Mouse (Mus musculus) cerebellum, postnatal 4 days (tissue): ENCODE data around the gene Casz1.

Source experiments
- DNase-seq, 2 experiments: peaks; one replicate each; pipeline ENCODE4 v3.0.0; 2022; ENCODE audit warnings: low spot score in 2 of 2, mixed read lengths in 1 of 2

Gene Casz1

DNA sequence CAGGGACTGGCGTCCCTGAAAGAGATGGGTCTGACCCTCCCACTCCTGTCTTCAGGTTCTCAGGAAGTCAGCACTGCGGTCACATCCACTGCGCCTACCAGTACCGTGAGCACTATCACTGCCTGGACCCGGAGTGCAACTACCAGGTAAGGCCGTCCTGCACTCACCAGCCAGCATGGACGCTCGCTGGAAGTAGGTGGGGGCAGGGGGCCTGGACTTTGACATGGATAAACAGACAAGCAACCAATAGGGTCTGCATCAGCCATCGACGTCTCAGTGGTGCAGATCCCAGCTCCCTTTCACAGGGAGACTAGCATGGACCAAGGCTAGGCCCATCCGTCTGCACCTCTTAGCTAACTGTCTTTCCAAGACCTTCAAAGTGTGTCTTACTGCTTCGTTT lies 131.9 kb downstream of the Casz1 start:
- DNase-seq: no peak

GRCm38 (mm10) chr4:148936727-148937126 lies 132.5 kb downstream of the Casz1 start:
- DNase-seq: no peak

DNA sequence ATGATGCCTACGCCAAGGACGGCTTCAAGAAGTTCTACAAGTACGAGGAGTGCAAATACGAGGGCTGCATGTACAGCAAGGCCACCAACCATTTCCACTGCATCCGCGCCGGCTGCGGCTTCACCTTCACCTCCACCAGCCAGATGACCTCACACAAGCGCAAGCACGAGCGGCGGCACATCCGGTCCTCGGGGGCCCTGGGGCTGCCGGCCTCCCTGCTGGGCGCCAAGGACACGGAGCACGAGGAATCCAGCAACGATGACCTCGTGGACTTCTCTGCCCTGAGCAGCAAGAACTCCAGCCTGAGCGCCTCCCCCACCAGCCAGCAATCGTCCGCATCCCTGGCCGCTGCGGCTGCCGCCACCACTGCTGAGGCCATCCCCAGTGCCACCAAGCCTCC lies 134.3 kb downstream of the Casz1 start:
- DNase-seq: no peak

DNA sequence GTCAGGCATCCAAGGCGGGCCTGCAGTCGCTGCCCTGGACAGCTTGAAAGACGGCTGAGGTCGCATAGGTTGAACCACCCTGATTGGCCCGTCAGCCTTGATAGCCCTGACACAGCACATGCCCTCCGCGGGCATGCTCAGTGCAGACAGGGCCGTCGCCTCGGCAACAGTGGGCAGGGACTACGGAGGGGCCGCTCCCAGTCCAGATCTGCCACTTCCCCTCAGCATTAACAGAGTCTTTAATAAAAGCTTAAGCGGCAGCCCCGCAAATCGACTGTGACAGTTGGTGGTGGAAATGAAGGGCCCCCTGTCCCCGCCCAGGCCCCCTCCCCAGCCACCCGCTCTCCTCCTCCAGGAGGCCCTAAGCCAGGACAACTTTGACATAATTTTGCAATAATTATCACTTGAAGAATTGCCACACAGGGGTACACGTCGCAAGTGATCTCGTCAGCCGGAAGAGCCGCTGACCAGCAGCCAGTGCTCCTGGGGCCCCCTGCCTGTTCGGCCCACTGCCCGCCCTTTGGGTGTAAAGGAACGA lies 136.5 kb downstream of the Casz1 start:
- DNase-seq: peak; percentile 45 to 64

DNA sequence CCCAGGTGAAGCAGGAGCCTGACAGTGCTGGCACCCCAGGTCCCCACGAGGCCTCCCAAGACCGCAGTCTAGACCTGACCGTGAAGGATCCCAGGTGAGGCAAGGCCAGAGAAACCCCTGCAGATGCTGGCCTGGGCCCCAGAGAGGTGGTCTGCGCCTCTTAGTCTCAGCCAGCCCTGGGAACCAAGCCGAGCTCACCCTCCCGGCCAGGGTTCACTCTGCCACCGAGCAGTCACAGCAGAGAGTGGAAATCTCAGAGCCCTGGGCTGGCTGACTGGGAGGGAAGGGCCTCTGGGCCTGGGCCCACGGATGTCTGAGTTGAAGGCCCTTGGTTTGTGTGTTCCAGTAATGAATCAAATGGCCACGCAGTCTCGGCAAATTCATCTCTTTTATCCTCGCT lies 137.1 kb downstream of the Casz1 start:
- no peak for DNase-seq

DNA sequence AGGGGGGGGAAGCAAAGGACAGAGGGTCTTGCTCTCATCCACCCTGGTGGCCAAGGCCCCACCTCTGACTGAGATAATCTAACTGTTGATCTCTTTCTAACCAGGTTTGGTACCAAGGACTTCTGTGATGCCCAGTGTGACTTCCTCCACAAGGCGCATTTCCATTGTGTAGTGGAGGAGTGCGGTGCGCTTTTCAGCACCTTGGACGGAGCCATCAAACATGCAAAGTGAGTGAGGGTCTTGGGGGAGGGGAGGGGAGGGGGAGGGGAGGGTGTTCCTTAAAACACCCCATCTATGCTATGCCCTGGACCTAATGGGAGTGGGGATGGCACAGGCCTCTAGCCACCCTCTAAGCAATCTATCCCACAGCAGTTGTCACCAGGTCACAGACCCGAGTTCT lies 138.9 kb downstream of the Casz1 start:
- no peak for DNase-seq

DNA sequence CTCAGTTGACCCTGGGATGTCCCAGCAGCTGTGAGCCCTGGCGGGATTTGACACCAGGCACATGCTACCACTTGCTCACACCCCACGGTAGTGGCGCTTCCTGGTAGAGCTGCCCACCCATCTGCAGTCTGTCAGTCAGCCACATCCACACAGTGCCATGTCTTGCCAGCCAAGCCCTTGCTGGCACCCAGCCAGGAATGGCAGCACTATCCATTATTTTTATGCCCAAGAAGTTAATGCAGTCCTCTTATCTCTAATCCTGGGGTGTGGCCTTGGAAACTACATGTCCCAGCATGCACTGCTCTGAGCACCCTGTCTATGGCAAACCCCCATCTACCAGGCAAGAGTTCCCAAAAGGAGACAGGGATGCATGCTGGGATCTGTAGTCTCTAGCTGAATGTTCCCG lies 141.2 kb downstream of the Casz1 start:
- peak in 1 of 2 experiments; percentile 39 for DNase-seq

GRCm38 (mm10) chr4:148946071-148946470 lies 141.8 kb downstream of the Casz1 start:
- DNase-seq: no peak

DNA sequence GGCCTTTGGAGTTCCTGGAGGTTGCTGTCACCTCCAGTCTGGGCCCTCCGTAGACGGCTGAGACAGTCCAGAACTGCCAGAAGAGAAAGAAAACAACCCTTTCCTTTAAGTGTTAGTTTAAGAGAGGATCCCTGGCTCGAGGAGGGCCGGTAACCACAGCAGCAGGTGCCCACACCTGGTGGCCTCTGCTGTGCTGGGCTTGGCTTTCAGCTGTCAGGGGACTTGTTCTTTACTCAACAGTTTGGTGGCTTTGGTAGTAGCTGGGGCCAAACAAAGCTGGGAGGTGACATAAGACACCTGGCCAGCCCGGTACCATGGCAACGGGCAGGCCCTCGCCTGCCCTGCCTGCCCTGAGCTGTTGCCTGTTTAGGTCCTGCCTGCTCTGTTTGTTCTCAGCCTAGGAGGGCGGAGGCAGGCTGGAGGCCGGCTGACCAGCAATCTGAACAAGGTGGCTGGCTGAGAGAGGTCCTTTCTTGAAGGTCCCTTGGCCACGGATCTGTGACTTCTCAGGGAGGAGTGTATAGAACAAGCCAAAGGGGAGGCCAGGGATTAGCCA lies 143.7 kb downstream of the Casz1 start:
- DNase-seq: no peak

GRCm38 (mm10) chr4:148950487-148950886 lies 146.3 kb downstream of the Casz1 start:
- no peak for DNase-seq

- DNase-seq: peak in 1 of 2 experiments; percentile 78
Measured at GRCm38 (mm10) chr4:148950932-148951650, 146.9 kb downstream of the Casz1 start.

DNA sequence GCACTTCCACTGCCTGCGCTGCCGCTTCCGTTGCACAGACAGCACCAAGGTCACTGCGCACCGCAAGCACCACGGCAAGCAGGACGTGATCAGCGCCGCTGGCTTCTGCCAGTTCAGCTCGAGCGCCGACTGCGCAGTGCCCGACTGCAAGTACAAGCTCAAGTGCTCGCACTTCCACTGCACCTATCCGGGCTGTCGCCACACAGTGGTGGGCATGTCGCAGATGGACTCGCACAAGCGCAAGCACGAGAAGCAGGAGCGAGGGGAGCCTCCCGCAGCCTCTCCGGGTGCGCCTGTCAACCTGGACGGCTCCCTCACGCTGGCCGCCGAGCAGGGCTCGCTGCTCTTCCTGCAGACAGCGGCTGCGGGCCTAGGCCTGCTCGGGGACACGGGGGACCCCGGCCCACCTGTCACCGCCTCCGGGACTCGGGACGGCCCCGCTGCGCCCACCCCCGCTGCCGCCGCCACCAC lies 147.6 kb downstream of the Casz1 start:
- no peak for DNase-seq

- no peak for DNase-seq
Measured at GRCm38 (mm10) chr4:148952328-148953222, 148.3 kb downstream of the Casz1 start.

- peak in 1 of 2 experiments; percentile 32 for DNase-seq
Measured at GRCm38 (mm10) chr4:148955131-148955813, 151.0 kb downstream of the Casz1 start.

DNA sequence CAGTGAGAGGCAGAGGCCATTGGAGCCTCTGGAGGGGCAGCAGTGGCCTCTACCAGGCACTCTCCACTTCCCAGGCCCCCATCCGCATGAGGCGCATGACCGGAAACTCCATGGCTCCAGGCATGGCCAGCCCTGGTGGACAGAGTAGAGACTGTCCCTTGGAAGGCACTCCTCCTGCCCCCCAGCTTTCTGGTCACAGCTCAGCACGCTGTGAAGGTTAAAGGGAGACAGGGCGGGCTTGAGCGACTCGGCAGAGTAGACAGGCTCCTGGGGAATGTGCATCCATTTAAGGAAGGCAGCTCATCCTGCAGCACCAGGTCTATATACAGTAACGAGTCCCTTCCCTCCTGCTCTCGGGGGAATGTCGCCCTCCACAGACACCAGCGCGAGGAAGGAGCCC lies 155.8 kb downstream of the Casz1 start:
- DNase-seq: no peak

GRCm38 (mm10) chr4:148961081-148961480 lies 156.9 kb downstream of the Casz1 start:
- no peak for DNase-seq

- no peak for DNase-seq
Measured at GRCm38 (mm10) chr4:148962096-148962495, 157.9 kb downstream of the Casz1 start.

- no peak for DNase-seq
Measured at GRCm38 (mm10) chr4:148964541-148965310, 160.5 kb downstream of the Casz1 start.

DNA sequence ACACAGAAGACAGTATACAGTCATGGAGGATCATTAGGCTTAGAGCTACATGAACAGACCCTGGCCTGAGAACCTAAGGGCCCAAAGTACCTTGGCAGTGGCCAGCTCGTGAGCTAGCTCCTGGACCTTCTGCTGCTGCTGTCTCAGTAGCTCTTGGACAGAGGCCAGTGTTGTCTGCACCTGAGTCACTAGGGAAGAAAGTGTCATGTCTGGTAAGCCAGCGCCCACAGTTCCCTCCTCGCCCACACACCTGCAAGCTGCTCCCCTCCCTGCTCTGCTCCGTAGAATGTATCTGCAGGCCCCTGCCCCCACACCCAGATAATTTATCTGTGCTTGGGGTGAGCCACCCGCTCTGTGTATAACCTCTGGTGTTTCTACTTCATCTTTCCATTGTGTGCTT lies 161.9 kb downstream of the Casz1 start:
- no peak for DNase-seq

GRCm38 (mm10) chr4:148968859-148969258 lies 164.6 kb downstream of the Casz1 start:
- DNase-seq: no peak

DNA sequence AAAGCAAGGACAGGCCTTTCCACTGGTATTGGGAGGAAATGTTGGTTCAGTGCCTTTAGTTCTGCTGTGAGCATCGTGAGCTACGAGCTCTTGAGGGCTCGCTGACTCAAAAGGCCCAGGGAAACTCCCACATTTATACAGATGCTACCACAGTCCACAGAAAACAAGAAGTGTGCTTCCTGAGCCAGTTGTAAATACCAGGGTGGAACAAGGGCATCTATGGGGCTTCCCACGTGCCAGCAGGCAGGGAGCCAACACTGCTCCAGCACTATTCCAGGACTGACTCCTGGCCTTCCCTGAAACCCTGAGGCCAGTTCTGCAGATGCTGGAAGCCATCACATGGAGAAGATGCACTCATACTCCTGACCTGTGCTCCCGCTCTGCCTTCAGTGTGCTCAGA lies 165.4 kb downstream of the Casz1 start:
- no peak for DNase-seq
